Mouse (Mus musculus) embryonic facial prominence, embryonic 12.5 days (tissue): ENCODE measurements around the gene Cct8. TPM values are rescaled to one million over a fixed set of nuclear protein-coding genes. Genes with fewer than 3 reads are reported as not detected.

Source experiments
- ATAC-seq: fragments of 200-750 bp; cut with Nextera tagmentation; 2 replicates; pipeline ENCODE4 v1.8.0; 2017; ENCODE audit not compliant: insufficient number of reproducible peaks, insufficient read depth, low FRiP score, low TSS enrichment
- H3K27ac ChIP-seq: fragments of 300-500 bp; sonication (generic); 2 replicates; pipeline ENCODE4 v1.5.1; 2016; ENCODE audit warnings: mild to moderate bottlenecking
- H3K27me3 ChIP-seq: fragments of 300-500 bp; sonication (generic); 2 replicates; pipeline ENCODE4 v1.6.1; 2016; ENCODE audit warnings: mild to moderate bottlenecking, moderate library complexity
- H3K36me3 ChIP-seq: fragments of 300-500 bp; sonication (generic); 2 replicates; pipeline ENCODE4 v1.6.1; 2016; ENCODE audit warnings: mild to moderate bottlenecking
- H3K4me1 ChIP-seq: fragments of 300-500 bp; sonication (generic); 2 replicates; pipeline ENCODE4 v1.6.1; 2016
- H3K4me2 ChIP-seq: fragments of 300-500 bp; sonication (generic); replicated peaks from 2 replicates; pipeline ENCODE4 v1.6.1; 2016; ENCODE audit warnings: mild to moderate bottlenecking, moderate library complexity
- H3K4me3 ChIP-seq: fragments of 300-500 bp; sonication (generic); 2 replicates; pipeline ENCODE4 v1.5.1; 2016; ENCODE audit warnings: mild to moderate bottlenecking
- H3K9ac ChIP-seq: fragments of 300-500 bp; sonication (generic); 2 replicates; pipeline ENCODE4 v1.6.1; 2016; ENCODE audit warnings: mild to moderate bottlenecking, moderate library complexity
- H3K9me3 ChIP-seq: fragments of 300-500 bp; sonication (generic); 2 replicates; pipeline ENCODE4 v1.6.1; 2016; ENCODE audit warnings: mild to moderate bottlenecking, moderate library complexity
- whole genome bisulfite sequencing: fragments of 180-500 bp; shearing (Covaris S2); methylation state at CpG from one replicate; pipeline ENCODE4 v1.1.7; 2016; 5-methylcytosine and 5-hydroxymethylcytosine counted together
- polyA plus RNA-seq: library from polyadenylated mRNA; unstranded; fragments of >200 nt; fragmentation: Nextera tagmentation; extraction: Ambion mirVana; gene quantifications from 2 replicates; pipeline ENCODE4 v1.2.1, GENCODE M21; 2016

Gene Cct8
- polyA plus RNA-seq, result 489 and 511 TPM in 2 replicates

DNA sequence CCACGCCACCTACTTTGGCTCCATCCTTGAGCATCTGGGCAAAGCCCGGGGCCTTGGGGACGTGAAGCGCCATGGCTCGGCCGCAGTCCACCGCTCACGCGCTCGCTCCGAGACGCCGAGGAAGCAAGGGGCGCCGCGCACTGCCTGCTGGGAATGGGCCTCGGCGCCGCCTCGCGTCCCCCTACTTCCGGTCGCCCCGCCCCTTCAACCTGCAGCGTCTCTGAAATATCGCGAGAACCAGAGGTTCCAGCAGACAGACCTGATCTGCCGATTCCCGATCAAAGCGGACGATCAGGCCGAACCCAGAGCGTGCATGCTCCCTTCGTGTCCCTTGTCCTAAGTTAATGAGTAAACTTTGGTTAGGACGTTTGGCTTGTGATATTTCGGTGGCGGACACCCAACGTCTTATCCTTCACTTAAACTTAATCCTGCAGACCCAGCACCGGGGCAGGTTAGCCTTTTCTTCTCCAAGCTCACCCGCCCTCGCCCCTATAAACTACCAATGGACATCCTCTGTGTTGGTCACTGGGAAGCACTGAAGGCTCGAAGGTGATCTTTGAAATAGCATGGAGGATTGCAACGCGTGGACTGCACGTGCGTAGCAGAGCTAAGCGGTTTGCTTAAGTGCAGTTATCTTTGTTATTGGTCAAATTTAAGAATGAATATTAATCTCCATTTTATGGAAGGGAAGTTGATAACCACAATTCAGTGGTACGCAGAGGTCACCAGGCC lies at the start of gene Cct8:
Gene Cct8, minus strand, starts transcription at position 158 of the 732 bp plus-strand sequence.
- H3K9me3 ChIP-seq, result no peaks in the 10 kb centered on the region
- peak within 1 kb of the TSS; percentile 96 for H3K4me3 ChIP-seq
- peak within 1 kb of the TSS; percentile 84 for H3K27ac ChIP-seq
- H3K27me3 ChIP-seq, result no peaks in the 10 kb centered on the region
- peaks cover 32% of the 10 kb centered on the region for H3K36me3 ChIP-seq
- ATAC-seq, result peak; percentile 89
- H3K9ac ChIP-seq, result peak within 1 kb of the TSS; percentile 96
- under 1% methylated on average over 48 of the region's 48 CpGs for WGBS
- peaks cover 10% of the 10 kb centered on the region; the same call in 1 of the 2 replicates for H3K4me1 ChIP-seq
- H3K4me2 ChIP-seq, result peak within 1 kb of the TSS; percentile 79

DNA sequence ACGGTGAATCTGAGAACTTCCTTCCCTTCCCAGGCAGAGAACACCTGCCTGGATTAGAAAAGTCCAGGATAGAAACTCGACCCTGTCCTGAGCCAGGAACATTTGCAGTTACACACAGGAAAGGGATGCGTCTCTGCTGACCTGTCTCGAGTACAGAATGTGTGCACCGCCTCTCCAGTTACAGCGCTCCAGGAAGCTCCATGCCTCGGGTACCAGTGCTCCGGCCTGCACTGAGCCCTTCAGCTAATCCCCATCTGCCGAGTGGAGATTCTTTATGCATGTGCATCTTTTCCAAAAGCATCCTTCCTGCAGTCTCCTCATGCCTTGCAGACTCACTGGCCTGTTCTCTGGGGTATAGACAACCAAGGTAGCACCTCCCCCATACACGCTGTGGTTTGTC lies 33.1 kb upstream of the Cct8 start:
- no peak for ATAC-seq
- Histone ChIP-seq H3K27me3 (no peaks in the 10 kb centered on the region), H3K4me1 (peaks cover 4% of the 10 kb centered on the region; the same call in 1 of the 2 replicates), H3K9ac (no peak overlapping the region), H3K4me3 (no peak overlapping the region), H3K4me2 (no peak overlapping the region), H3K9me3 (no peaks in the 10 kb centered on the region), H3K27ac (no peak overlapping the region), H3K36me3 (no peaks in the 10 kb centered on the region)
- WGBS, result 44% methylated on average over 10 of the region's 10 CpGs

DNA sequence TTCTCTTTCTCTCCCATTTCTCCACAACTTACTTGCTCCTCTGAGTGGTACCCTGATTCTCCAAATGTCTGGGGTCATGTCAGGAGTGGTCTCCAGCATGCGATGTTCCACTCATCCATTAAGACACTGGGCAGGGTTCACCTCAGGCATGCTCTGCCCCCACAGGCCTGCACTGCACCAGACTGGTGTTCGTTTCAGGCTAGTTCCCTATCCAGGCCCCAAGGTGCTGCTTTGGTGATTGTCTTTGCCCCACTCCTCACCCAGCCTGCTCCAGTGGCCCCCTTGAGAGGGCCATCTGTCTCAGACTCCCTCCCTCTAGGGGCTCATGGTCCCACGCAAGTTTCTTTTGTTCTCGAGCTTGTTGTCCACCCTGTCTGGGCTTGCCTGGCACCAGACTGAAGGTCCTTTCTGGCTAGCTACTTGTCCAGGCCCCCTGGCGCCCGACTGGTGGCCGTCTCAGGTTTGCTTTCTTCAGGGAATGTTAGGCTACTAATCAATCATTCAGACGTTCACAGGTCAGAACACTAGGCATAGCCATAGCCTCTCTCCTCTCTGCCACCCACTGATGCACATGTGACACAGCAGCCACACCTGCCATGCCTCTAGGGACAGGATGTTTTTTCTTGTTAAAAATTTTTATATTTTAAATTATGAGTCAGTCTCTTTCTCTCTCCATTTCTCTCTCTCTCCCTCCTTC lies 32.0 kb upstream of the Cct8 start:
- H3K4me3 ChIP-seq, result no peak overlapping the region
- no peak for ATAC-seq
- no peak overlapping the region for H3K4me2 ChIP-seq
- no peaks in the 10 kb centered on the region for H3K27me3 ChIP-seq
- 63% methylated on average over 8 of the region's 8 CpGs for WGBS
- no peak overlapping the region for H3K27ac ChIP-seq
- H3K4me1 ChIP-seq, result peaks cover 4% of the 10 kb centered on the region; the same call in 1 of the 2 replicates
- no peak overlapping the region for H3K9ac ChIP-seq
- no peaks in the 10 kb centered on the region for H3K36me3 ChIP-seq
- H3K9me3 ChIP-seq, result no peaks in the 10 kb centered on the region

DNA sequence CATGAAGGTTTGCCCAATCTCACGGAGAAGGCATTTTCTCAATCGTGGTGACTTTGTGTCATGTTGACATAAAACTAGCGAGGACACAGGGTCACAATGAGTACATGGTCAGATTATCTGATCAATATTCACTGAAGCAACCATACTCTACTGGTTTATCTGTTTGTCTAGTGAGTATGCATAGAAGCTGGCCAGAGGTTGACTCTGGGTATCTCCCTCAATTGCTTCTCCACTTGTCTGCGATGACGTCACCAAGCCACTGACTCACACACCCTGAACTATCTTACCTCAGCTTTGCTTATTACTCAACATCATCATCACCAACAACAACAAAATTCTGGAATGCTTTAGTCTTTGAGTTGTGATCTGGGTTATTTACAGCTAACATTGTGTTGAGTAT lies 28.6 kb upstream of the Cct8 start:
- Histone ChIP-seq H3K27ac (no peak overlapping the region), H3K4me2 (no peak overlapping the region), H3K9me3 (no peaks in the 10 kb centered on the region), H3K9ac (no peak overlapping the region), H3K4me1 (peaks cover 4% of the 10 kb centered on the region; the same call in 1 of the 2 replicates), H3K36me3 (no peaks in the 10 kb centered on the region), H3K4me3 (no peak overlapping the region), H3K27me3 (no peaks in the 10 kb centered on the region)
- 88% methylated on average over 5 of the region's 5 CpGs for WGBS
- ATAC-seq, result no peak

DNA sequence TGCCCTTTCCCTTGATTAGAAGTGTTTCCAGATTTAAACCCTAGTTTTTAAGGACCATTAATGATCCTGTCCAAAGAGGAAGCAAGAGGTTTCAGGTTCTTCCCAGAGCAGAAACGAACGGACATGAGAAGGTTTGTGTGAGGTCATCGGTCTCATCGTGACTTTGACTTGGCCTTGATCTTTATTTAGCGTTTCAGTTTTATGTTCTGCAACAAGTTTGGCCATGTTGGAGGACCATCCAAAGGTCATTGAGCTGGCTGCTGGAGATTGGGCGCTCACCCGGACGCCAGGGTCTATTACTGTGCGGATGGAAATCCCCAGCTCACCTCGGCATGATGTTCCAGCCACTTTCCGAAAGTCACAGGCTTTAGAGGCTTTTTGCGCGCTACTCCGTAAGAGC lies 16.7 kb upstream of the Cct8 start:
- no peak overlapping the region for H3K9ac ChIP-seq
- no peak overlapping the region for H3K4me3 ChIP-seq
- H3K9me3 ChIP-seq, result no peaks in the 10 kb centered on the region
- H3K27me3 ChIP-seq, result no peaks in the 10 kb centered on the region
- no peak for ATAC-seq
- no peak overlapping the region for H3K27ac ChIP-seq
- H3K4me1 ChIP-seq, result no peaks in the 10 kb centered on the region
- no peak overlapping the region for H3K4me2 ChIP-seq
- WGBS, result 93% methylated on average over 14 of the region's 14 CpGs
- no peaks in the 10 kb centered on the region for H3K36me3 ChIP-seq

DNA sequence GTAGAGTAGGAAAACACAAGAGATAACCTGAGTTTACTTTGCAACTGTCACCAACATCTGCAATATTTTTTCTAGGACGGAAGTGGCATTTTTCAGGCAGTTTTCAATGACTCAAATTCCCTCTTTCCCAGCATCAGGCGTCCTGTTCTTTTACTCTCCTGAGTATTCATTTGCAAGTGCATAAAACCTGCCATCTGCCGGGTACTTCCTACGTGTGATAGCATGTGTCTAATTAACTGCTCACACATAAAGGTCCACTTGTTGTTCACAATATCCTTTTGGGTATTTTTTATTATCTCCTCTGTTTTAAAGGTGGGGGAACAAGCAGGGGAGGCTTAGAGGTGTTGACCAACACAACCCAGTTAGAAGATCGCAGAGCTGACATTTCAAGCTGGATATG lies 16.0 kb upstream of the Cct8 start:
- WGBS, result 70% methylated on average over 5 of the region's 5 CpGs
- no peak for ATAC-seq
- no peaks in the 10 kb centered on the region for H3K36me3 ChIP-seq
- no peaks in the 10 kb centered on the region for H3K4me1 ChIP-seq
- H3K27me3 ChIP-seq, result no peaks in the 10 kb centered on the region
- H3K9me3 ChIP-seq, result no peaks in the 10 kb centered on the region
- H3K4me3 ChIP-seq, result no peak overlapping the region
- no peak overlapping the region for H3K27ac ChIP-seq
- no peak overlapping the region for H3K9ac ChIP-seq
- no peak overlapping the region for H3K4me2 ChIP-seq

DNA sequence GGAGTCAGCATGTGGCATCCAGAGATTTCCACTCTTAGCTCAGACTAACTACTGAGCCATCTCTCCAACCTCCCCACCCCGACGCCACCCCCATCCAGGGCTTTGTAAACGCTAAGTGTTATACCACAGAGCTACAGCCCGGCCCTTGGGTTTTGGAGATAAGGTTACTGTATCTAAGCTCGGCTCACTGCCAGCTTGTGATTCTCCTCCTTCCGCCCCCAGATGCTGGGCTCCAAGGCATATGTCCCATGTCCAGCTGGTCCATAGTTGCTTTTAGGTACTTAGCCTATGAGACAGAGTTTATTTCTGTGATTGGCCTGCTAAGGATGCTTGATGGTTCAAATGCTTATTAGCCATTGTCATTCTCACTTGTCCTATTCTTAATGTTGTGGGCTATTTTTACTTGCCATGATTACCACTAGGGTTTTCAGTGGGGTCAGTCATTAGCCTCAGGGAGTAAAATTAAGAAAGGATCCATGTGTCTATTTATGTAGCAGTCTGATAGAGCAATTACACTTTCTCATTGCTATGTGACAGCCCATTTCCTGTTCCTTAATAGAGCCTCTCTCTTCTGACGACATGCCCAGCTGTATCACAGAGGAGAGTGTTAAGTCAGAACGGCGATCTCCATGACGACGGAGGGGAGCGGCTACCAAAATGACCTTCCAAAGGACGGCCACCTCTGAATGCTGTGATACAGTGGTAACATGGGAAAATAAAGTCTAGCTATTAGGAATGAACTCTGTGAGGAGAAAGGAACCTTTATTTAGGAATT lies 5.8 kb upstream of the Cct8 start:
- 44% methylated on average over 13 of the region's 13 CpGs for WGBS
- ATAC-seq, result no peak
- Histone ChIP-seq H3K27ac (no peak overlapping the region), H3K9me3 (no peaks in the 10 kb centered on the region), H3K4me2 (no peak overlapping the region), H3K9ac (no peak overlapping the region), H3K4me3 (no peak overlapping the region), H3K4me1 (no peaks in the 10 kb centered on the region), H3K36me3 (no peaks in the 10 kb centered on the region), H3K27me3 (no peaks in the 10 kb centered on the region)

DNA sequence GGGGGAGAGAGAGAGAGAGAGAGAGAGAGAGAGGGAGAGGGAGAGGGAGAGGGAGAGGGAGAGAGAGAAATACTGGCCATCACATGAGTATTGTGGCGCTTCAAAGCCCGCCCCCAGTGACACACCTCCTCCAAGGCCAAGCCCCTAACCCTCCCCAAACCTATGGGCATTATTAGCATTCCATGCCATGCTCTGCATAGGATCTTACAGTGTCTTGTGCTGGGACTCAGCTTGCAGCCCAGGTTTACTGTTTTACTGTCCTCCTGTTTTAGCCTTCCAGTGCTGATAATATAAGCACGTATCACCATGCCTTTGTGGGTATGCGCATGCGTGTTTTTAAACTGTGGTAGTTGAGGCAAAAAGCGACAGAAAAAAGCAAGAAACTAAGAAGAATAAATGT lies 3.9 kb upstream of the Cct8 start:
- Histone ChIP-seq H3K36me3 (no peaks in the 10 kb centered on the region), H3K4me3 (no peak overlapping the region), H3K4me2 (no peak overlapping the region), H3K9me3 (no peaks in the 10 kb centered on the region), H3K9ac (no peak overlapping the region), H3K4me1 (peaks cover 4% of the 10 kb centered on the region; the same call in 1 of the 2 replicates), H3K27me3 (no peaks in the 10 kb centered on the region), H3K27ac (no peak overlapping the region)
- WGBS, result 66% methylated on average over 6 of the region's 6 CpGs
- ATAC-seq, result no peak

DNA sequence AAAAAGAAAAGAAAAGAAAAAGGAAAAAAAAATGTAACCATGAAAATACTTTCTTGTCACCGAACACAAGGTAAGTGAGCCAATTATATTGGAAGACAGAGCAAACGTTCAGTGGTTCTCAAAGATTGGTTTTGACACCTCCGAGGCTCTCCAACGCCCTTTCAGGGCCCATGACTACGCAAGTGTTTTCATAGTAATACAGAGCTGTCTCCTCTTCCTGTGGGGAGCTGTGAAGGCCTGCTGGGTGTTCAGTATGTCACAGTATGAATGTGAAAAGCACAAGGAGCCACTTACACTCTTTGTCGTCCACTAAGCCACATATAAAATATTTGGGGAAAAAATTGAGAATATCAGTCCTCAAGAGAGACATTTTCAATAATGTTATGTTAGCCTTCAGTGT lies 1.5 kb upstream of the Cct8 start:
- Histone ChIP-seq H3K9me3 (no peaks in the 10 kb centered on the region), H3K36me3 (peaks cover 19% of the 10 kb centered on the region), H3K9ac (no peak overlapping the region), H3K27ac (no peak overlapping the region), H3K27me3 (no peaks in the 10 kb centered on the region), H3K4me2 (peak overlapping the region; percentile 79; the same call in 1 of the 2 replicates), H3K4me3 (no peak overlapping the region), H3K4me1 (peaks cover 10% of the 10 kb centered on the region; the same call in 1 of the 2 replicates)
- WGBS, result 87% methylated on average over 6 of the region's 6 CpGs
- no peak for ATAC-seq

DNA sequence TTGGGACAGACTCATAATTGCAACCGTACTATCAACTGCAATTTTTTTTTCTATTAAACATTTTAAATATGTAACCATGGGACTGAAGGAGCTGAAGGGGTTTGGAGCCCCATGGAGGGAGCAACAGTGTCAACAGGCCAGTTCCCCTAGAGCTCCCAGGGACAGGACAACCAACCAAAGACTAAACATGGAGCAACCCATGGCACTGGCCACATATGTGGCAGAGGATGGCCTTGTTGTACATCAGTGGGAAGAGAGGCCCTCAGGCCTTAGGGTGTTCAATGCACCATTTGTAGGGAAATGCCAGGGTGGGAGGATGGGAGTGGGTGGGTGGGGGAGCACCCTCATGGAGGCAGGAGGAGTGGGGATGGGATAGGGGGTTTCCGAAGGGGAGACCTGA lies 1.1 kb upstream of the Cct8 start:
- ATAC-seq, result no peak
- Histone ChIP-seq H3K9ac (no peak overlapping the region), H3K36me3 (peaks cover 24% of the 10 kb centered on the region), H3K9me3 (no peaks in the 10 kb centered on the region), H3K27me3 (no peaks in the 10 kb centered on the region), H3K4me2 (peak overlapping the region; percentile 79), H3K27ac (no peak overlapping the region), H3K4me1 (peaks cover 10% of the 10 kb centered on the region; the same call in 1 of the 2 replicates), H3K4me3 (peak overlapping the region; percentile 96; the same call in 1 of the 2 replicates)
- 93% methylated on average over 2 of the region's 2 CpGs for WGBS

DNA sequence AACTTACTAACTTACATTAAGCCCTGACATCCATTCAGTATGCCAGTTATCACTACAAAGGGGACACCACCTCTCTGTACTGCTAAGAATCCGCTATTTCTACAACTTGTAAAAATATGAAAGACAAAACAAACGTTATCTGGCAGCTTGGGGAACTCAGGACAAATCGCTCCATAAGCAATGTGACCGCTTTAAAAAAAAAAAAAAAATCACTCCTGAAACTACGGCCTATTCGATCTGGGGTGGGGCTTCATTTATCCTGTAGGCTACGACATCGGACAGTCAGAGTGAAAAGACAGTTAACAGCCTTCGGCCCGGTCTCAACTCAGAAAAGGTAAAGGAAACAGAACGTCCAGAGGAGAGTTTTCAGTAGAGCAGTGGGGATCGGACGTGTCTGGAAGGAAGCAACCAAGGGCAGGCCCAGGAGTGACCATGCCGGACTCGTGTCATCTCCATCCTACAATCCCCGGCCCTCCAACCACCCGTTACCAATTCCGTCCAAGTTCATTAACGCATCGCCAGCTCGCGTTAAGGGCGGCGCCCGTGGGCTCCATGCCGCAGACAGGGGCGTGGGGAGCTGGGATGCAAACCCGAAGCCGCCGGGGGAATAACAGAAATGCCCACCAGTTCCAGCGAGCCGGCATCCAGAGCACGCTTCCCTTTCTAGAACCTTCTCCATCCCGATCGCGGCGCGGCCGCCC lies 568 bp downstream of the Cct8 start:
- ATAC-seq, result peak; percentile 31
- Histone ChIP-seq H3K9ac (peak overlapping the region; percentile 96), H3K9me3 (no peaks in the 10 kb centered on the region), H3K4me2 (peak overlapping the region; percentile 79), H3K27me3 (no peaks in the 10 kb centered on the region), H3K27ac (peak overlapping the region; percentile 84), H3K4me3 (peak overlapping the region; percentile 96), H3K36me3 (peaks cover 40% of the 10 kb centered on the region), H3K4me1 (peaks cover 10% of the 10 kb centered on the region; the same call in 1 of the 2 replicates)
- 1% methylated on average over 39 of the region's 39 CpGs for WGBS
